Mouse (Mus musculus): ENCODE measurements around the gene Setd6. TPM values are rescaled to one million over a fixed set of nuclear protein-coding genes. Genes with fewer than 3 reads are reported as not detected.

The Setd6 gene
- polyA plus RNA-seq, 1 experiment from 2014 or later, result 17.4 TPM

GRCm38 (mm10) chr8:95702480-95703446 is 12.9 kb upstream of the Setd6 start:
- WGBS, result 1% methylated on average over 34 of the region's 34 CpGs
- H3K9ac ChIP-seq (replicated peaks; ENCODE audit: low read depth, low read length), result peak overlapping the region; percentile 40
- no peaks in the 10 kb centered on the region for H3K9me3 ChIP-seq (ENCODE audit: control insufficient read depth, low read depth, low read length)
- H3K4me3 ChIP-seq (ENCODE audit: low read depth, low read length), result peak overlapping the region; percentile 53
- H3K4me2 ChIP-seq (replicated peaks; ENCODE audit: low read depth, low read length), result peak overlapping the region; percentile 99
- H3K36me3 ChIP-seq (ENCODE audit: control insufficient read depth, insufficient read depth, low read length), result no peaks in the 10 kb centered on the region
- ATAC-seq (ENCODE audit: insufficient number of reproducible peaks, insufficient read depth, low FRiP score, low read depth), result peak; percentile 93
- no peak overlapping the region for H3K27ac ChIP-seq (ENCODE audit: low read length)
- no peaks in the 10 kb centered on the region for H3K27me3 ChIP-seq (ENCODE audit: control insufficient read depth, insufficient read depth, low read length)
- H3K4me1 ChIP-seq (ENCODE audit: control insufficient read depth, insufficient read depth, low read length), result peaks cover 9% of the 10 kb centered on the region; the same call in 1 of the 2 replicates

DNA sequence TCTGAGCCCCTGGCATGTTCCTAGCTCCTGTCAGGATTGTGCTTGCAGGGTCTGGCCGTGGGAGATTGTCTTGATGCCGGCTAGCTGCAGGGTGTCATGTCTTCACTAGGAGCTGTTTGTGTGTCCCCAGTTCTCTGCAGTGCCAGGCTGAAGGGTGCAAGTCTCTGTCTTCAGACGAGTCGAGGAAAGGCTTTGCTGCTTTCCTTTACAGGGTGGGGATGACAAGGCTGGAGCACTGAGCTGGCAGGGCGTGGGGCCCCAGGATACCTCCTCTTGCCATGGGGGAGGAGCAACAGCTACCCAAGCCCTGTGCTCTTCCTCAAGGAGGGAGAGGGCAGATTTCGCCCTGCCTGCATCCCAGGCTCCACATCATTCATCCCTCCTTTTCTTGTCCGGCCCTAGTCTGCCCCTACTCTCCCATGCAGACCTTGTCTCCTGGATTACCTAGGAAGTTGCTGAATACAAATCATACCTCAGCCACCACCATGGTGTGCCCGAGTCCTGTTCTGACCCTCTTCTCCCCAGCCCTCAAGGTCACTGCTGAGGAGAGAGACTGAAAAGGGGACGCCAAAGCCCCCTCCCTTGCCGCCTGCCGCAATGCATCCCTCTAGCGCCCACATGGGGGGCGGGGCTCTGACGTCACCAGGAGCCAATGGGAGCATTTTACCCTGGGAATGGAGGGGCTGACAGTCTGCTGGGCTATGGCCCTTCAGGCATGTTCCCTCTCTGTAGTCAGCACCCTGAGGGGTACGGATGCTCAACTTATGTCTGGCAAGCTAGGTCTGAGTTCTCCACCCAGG is 12.0 kb upstream of the Setd6 start:
- no peaks in the 10 kb centered on the region for H3K27me3 ChIP-seq (ENCODE audit: control insufficient read depth, insufficient read depth, low read length)
- H3K27ac ChIP-seq (ENCODE audit: low read length), result no peak overlapping the region
- H3K4me2 ChIP-seq (replicated peaks; ENCODE audit: low read depth, low read length), result peak overlapping the region; percentile 99
- H3K4me3 ChIP-seq (ENCODE audit: low read depth, low read length), result peak overlapping the region; percentile 53
- WGBS, result 4% methylated on average over 14 of the region's 15 CpGs
- H3K9ac ChIP-seq (replicated peaks; ENCODE audit: low read depth, low read length), result peak overlapping the region; percentile 40
- H3K9me3 ChIP-seq (ENCODE audit: control insufficient read depth, low read depth, low read length), result no peaks in the 10 kb centered on the region
- peak; percentile 1; the same call in 1 of the 2 replicates for ATAC-seq (ENCODE audit: insufficient number of reproducible peaks, insufficient read depth, low FRiP score, low read depth)
- H3K4me1 ChIP-seq (ENCODE audit: control insufficient read depth, insufficient read depth, low read length), result peaks cover 9% of the 10 kb centered on the region; the same call in 1 of the 2 replicates
- no peaks in the 10 kb centered on the region for H3K36me3 ChIP-seq (ENCODE audit: control insufficient read depth, insufficient read depth, low read length)

- WGBS, result 89% methylated on average over 3 of the region's 3 CpGs
- Histone ChIP-seq H3K27me3 (ENCODE audit: control insufficient read depth, insufficient read depth, low read length) (no peaks in the 10 kb centered on the region), H3K4me2 (replicated peaks; ENCODE audit: low read depth, low read length) (no peak overlapping the region), H3K4me1 (ENCODE audit: control insufficient read depth, insufficient read depth, low read length) (peaks cover 9% of the 10 kb centered on the region; the same call in 1 of the 2 replicates), H3K4me3 (ENCODE audit: low read depth, low read length) (no peak overlapping the region), H3K9ac (replicated peaks; ENCODE audit: low read depth, low read length) (no peak overlapping the region), H3K27ac (ENCODE audit: low read length) (no peak overlapping the region), H3K36me3 (ENCODE audit: control insufficient read depth, insufficient read depth, low read length) (no peaks in the 10 kb centered on the region), H3K9me3 (ENCODE audit: control insufficient read depth, low read depth, low read length) (no peaks in the 10 kb centered on the region)
- no peak for ATAC-seq (ENCODE audit: insufficient number of reproducible peaks, insufficient read depth, low FRiP score, low read depth)
Measured at GRCm38 (mm10) chr8:95704538-95704937, 11.1 kb upstream of the Setd6 start.

GRCm38 (mm10) chr8:95709579-95709978 is 6.1 kb upstream of the Setd6 start:
- H3K27me3 ChIP-seq (ENCODE audit: control insufficient read depth, insufficient read depth, low read length), result no peaks in the 10 kb centered on the region
- no peak overlapping the region for H3K9ac ChIP-seq (replicated peaks; ENCODE audit: low read depth, low read length)
- no peaks in the 10 kb centered on the region for H3K36me3 ChIP-seq (ENCODE audit: control insufficient read depth, insufficient read depth, low read length)
- no peak for ATAC-seq (ENCODE audit: insufficient number of reproducible peaks, insufficient read depth, low FRiP score, low read depth)
- no peak overlapping the region for H3K4me2 ChIP-seq (replicated peaks; ENCODE audit: low read depth, low read length)
- H3K9me3 ChIP-seq (ENCODE audit: control insufficient read depth, low read depth, low read length), result no peaks in the 10 kb centered on the region
- no peak overlapping the region for H3K4me3 ChIP-seq (ENCODE audit: low read depth, low read length)
- H3K4me1 ChIP-seq (ENCODE audit: control insufficient read depth, insufficient read depth, low read length), result no peaks in the 10 kb centered on the region
- H3K27ac ChIP-seq (ENCODE audit: low read length), result no peak overlapping the region
- WGBS, result 79% methylated on average over 7 of the region's 7 CpGs

DNA sequence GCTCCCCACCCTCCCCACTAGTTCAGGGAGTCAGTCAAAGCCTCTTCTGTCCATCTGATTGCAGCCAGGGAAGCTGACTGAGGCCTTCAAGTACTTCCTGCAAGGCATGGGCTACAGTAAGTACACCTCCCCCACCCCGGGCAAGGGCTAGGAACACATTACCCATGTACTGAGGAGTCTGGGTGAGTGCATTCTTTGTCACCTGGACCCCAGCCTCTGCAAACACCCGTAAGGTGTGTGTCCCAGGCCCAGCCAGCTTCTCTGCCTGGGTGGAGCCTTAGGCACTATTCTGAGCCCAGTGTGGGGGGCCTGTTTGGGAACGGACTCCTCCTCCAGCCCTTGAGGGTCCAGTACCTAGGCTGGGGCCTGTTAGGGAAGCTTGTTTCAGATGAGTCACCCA is 4.7 kb upstream of the Setd6 start:
- no peaks in the 10 kb centered on the region for H3K9me3 ChIP-seq (ENCODE audit: control insufficient read depth, low read depth, low read length)
- no peak overlapping the region for H3K9ac ChIP-seq (replicated peaks; ENCODE audit: low read depth, low read length)
- H3K4me1 ChIP-seq (ENCODE audit: control insufficient read depth, insufficient read depth, low read length), result no peaks in the 10 kb centered on the region
- no peaks in the 10 kb centered on the region for H3K36me3 ChIP-seq (ENCODE audit: control insufficient read depth, insufficient read depth, low read length)
- H3K4me3 ChIP-seq (ENCODE audit: low read depth, low read length), result no peak overlapping the region
- H3K27me3 ChIP-seq (ENCODE audit: control insufficient read depth, insufficient read depth, low read length), result no peaks in the 10 kb centered on the region
- no peak overlapping the region for H3K4me2 ChIP-seq (replicated peaks; ENCODE audit: low read depth, low read length)
- no peak for ATAC-seq (ENCODE audit: insufficient number of reproducible peaks, insufficient read depth, low FRiP score, low read depth)
- WGBS, result 63% methylated on average over 3 of the region's 3 CpGs
- H3K27ac ChIP-seq (ENCODE audit: low read length), result no peak overlapping the region

DNA sequence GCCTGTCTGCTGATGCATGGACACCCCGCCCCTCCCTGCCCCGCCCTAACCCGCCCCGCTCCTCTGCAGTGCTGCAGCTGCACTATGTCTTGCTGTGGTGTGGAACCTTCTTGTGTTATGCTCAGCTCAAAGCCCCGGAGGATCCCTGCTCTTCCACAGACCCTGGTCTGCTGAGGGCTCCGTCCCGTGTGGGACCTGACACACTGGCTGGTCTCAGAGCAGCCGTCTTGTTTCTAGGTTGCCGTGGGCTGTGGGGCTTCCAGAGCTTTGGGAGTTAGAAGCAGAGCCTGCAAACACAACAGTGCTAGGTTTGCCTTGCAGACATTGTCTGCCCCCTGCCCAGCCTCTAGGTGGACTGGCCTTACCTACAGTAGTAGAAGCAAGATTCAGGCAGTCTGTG is 3.3 kb upstream of the Setd6 start:
- Histone ChIP-seq H3K4me1 (ENCODE audit: control insufficient read depth, insufficient read depth, low read length) (no peaks in the 10 kb centered on the region), H3K27me3 (ENCODE audit: control insufficient read depth, insufficient read depth, low read length) (no peaks in the 10 kb centered on the region), H3K27ac (ENCODE audit: low read length) (no peak overlapping the region), H3K9me3 (ENCODE audit: control insufficient read depth, low read depth, low read length) (no peaks in the 10 kb centered on the region), H3K4me2 (replicated peaks; ENCODE audit: low read depth, low read length) (no peak overlapping the region), H3K36me3 (ENCODE audit: control insufficient read depth, insufficient read depth, low read length) (no peaks in the 10 kb centered on the region), H3K9ac (replicated peaks; ENCODE audit: low read depth, low read length) (no peak overlapping the region), H3K4me3 (ENCODE audit: low read depth, low read length) (no peak overlapping the region)
- 81% methylated on average over 9 of the region's 9 CpGs for WGBS
- ATAC-seq (ENCODE audit: insufficient number of reproducible peaks, insufficient read depth, low FRiP score, low read depth), result no peak

DNA sequence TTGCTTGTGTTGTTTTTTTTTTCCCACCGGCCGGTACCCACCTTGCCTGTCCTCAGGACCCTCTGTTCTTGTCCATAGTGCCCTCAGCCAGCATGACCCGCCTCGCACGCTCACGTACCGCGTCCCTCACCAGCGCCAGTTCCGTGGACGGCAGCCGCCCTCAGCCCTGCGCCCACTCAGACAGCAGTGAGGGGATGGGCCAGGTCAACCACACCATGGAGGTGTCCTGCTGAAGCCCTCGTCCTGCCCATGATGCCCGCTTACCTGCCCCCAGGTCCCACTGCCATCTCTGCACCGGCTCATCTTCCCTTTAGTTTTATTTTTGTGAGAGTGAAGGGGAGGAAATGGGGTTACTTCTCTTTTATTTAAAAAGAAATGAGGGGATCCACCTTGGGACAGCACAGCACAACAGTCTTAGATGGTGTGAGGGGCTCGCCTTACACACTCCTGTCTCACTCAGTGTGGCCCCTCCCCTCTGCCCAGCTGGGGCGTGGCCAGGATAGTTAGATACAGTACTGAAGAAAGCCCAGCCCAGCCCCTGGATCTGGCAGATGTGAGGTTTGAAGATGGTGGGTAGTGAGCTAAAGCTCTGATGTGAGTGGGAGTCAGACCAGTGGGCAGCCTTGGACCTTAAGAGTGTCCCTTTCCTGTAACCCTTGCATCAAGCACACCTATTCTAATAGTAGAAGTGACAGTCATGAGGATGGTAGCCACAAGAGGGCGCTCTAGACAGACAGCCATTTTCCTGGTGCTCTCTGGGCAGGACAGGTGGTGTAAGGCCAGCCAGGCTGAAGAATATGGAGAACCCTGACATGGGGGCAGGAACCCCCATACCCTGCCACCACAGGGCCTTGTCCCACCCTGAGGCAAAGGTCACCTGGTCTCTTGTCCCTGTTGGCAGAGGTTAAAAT is 2.3 kb upstream of the Setd6 start:
- ATAC-seq (ENCODE audit: insufficient number of reproducible peaks, insufficient read depth, low FRiP score, low read depth), result no peak
- 75% methylated on average over 19 of the region's 19 CpGs for WGBS
- Histone ChIP-seq H3K36me3 (ENCODE audit: control insufficient read depth, insufficient read depth, low read length) (peaks cover 8% of the 10 kb centered on the region; the same call in 1 of the 2 replicates), H3K9ac (replicated peaks; ENCODE audit: low read depth, low read length) (no peak overlapping the region), H3K4me1 (ENCODE audit: control insufficient read depth, insufficient read depth, low read length) (no peaks in the 10 kb centered on the region), H3K4me3 (ENCODE audit: low read depth, low read length) (no peak overlapping the region), H3K4me2 (replicated peaks; ENCODE audit: low read depth, low read length) (no peak overlapping the region), H3K27me3 (ENCODE audit: control insufficient read depth, insufficient read depth, low read length) (no peaks in the 10 kb centered on the region), H3K27ac (ENCODE audit: low read length) (no peak overlapping the region), H3K9me3 (ENCODE audit: control insufficient read depth, low read depth, low read length) (no peaks in the 10 kb centered on the region)

GRCm38 (mm10) chr8:95714367-95714766 is 1.3 kb upstream of the Setd6 start:
- H3K27me3 ChIP-seq (ENCODE audit: control insufficient read depth, insufficient read depth, low read length), result no peaks in the 10 kb centered on the region
- H3K27ac ChIP-seq (ENCODE audit: low read length), result no peak overlapping the region
- 89% methylated on average over 4 of the region's 4 CpGs for WGBS
- ATAC-seq (ENCODE audit: insufficient number of reproducible peaks, insufficient read depth, low FRiP score, low read depth), result no peak
- H3K36me3 ChIP-seq (ENCODE audit: control insufficient read depth, insufficient read depth, low read length), result peaks cover 18% of the 10 kb centered on the region; the same call in 1 of the 2 replicates
- H3K9me3 ChIP-seq (ENCODE audit: control insufficient read depth, low read depth, low read length), result no peaks in the 10 kb centered on the region
- no peak overlapping the region for H3K4me3 ChIP-seq (ENCODE audit: low read depth, low read length)
- no peak overlapping the region for H3K9ac ChIP-seq (replicated peaks; ENCODE audit: low read depth, low read length)
- no peaks in the 10 kb centered on the region for H3K4me1 ChIP-seq (ENCODE audit: control insufficient read depth, insufficient read depth, low read length)
- no peak overlapping the region for H3K4me2 ChIP-seq (replicated peaks; ENCODE audit: low read depth, low read length)

All from stomach, embryonic 14.5 days (tissue).